Mouse (Mus musculus): Measurements from ENCODE around the gene Serpina3f. TPM values are rescaled to one million over a fixed set of nuclear protein-coding genes. Genes with fewer than 3 reads are reported as not detected.

Gene Serpina3f
- polyA plus RNA-seq (2015; fragmentation: Nextera tagmentation; extraction: Ambion mirVana), result 0.10 TPM in 1 of 2 replicates, not detected in the other

DNA sequence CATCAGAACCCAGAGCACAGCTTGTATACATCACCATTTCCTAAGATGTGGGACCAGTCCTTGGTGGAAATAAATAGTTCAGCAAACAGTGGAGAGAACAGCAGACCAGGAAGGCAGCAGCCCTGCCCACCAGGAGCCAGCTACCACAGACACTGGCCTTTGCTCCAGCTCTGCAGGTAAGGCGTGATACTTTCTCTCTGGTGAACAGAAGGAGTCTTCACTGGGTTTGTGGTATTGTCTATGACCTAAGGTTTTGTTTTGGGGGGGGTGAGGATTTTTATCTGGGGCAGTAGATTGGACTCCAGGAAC, at the start of gene Serpina3f:
Serpina3f (plus strand) TSS at position 100 of the 309 bp plus-strand sequence.
- WGBS, result 59% methylated on average over 1 of the region's 1 CpGs
- Histone ChIP-seq H3K9me3 (ENCODE audit: control insufficient read depth, low read length) (no peaks in the 10 kb centered on the region), H3K4me3 (ENCODE audit: low read length) (no peak within 1 kb of the TSS), H3K27me3 (replicated peaks; ENCODE audit: control insufficient read depth, insufficient read depth, low read length) (no peaks in the 10 kb centered on the region), H3K9ac (ENCODE audit: low read depth, low read length) (no peak within 1 kb of the TSS), H3K4me2 (ENCODE audit: low read length) (no peak within 1 kb of the TSS), H3K4me1 (ENCODE audit: control insufficient read depth, insufficient read depth, low read depth, low read length) (no peaks in the 10 kb centered on the region), H3K27ac (ENCODE audit: low read depth, low read length) (no peak within 1 kb of the TSS), H3K36me3 (ENCODE audit: control insufficient read depth, insufficient read depth, low read length) (no peaks in the 10 kb centered on the region)
- no peak for ATAC-seq

DNA sequence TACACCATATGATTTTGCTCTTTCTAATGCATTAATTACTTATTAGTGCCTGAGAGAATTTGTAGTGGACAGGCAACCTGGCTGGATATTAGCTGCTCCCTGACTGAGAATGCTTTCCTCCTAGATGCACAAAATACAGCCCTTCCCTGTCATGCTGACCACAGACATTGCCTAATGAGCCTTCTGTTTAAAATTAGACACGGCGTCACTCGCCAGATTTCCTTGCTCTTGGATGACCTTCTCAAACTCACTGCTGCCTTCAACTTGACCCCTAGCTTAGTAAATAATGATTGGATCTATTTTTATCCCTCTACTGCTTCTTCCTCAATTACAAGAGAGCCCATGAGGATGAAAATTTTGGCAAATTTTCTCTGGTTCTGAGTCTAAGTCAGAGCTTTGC, 39.6 kb upstream of the Serpina3f start:
- WGBS, result 68% methylated on average over 3 of the region's 3 CpGs
- Histone ChIP-seq H3K27me3 (replicated peaks; ENCODE audit: control insufficient read depth, insufficient read depth, low read length) (no peaks in the 10 kb centered on the region), H3K27ac (ENCODE audit: low read depth, low read length) (no peak overlapping the region), H3K4me2 (ENCODE audit: low read length) (no peak overlapping the region), H3K4me3 (ENCODE audit: low read length) (no peak overlapping the region), H3K4me1 (ENCODE audit: control insufficient read depth, insufficient read depth, low read depth, low read length) (no peaks in the 10 kb centered on the region), H3K9me3 (ENCODE audit: control insufficient read depth, low read length) (no peaks in the 10 kb centered on the region), H3K36me3 (ENCODE audit: control insufficient read depth, insufficient read depth, low read length) (no peaks in the 10 kb centered on the region), H3K9ac (ENCODE audit: low read depth, low read length) (no peak overlapping the region)
- ATAC-seq, result no peak

DNA sequence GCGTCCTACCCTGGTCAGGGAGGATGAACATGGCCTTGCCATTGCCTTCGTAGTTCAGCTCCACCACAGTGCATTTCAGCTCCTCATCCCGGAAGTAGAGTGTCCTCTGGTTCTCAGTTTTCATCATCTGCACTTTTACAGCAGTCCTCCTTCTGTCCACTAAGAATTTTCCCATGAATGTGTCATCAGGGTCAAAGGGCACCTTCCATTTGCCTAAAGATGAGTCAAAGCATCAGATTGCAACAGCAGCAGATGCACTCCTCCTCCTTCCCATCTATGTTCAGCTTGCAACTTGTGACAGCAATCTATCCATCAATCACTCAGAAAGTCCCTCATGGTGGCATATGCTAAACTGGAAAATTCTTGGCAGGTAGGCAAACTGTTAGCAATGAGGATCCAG, 38.7 kb upstream of the Serpina3f start:
- WGBS, result 85% methylated on average over 3 of the region's 3 CpGs
- Histone ChIP-seq H3K4me1 (ENCODE audit: control insufficient read depth, insufficient read depth, low read depth, low read length) (no peaks in the 10 kb centered on the region), H3K9me3 (ENCODE audit: control insufficient read depth, low read length) (no peaks in the 10 kb centered on the region), H3K36me3 (ENCODE audit: control insufficient read depth, insufficient read depth, low read length) (no peaks in the 10 kb centered on the region), H3K9ac (ENCODE audit: low read depth, low read length) (no peak overlapping the region), H3K27me3 (replicated peaks; ENCODE audit: control insufficient read depth, insufficient read depth, low read length) (no peaks in the 10 kb centered on the region), H3K4me2 (ENCODE audit: low read length) (no peak overlapping the region), H3K27ac (ENCODE audit: low read depth, low read length) (no peak overlapping the region), H3K4me3 (ENCODE audit: low read length) (no peak overlapping the region)
- no peak for ATAC-seq

DNA sequence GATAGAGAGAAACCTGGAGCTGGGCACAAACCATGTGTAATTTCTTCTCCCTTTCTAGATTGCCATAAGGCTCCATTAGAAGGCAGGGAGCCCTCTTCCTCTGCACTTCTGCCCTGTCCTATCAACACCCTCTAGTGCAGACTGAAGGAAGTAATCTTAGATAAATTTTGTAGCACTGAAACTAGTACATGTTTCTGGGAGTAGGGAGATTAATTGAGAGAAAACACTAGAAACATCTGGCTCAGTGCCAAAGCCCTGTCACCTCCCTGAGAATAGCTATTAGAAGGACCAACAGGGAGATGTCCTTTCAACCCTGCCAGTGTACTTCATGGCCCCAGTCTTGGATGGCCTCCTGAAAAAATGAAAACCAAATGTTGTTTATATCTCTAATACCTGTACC, 35.8 kb upstream of the Serpina3f start:
- Histone ChIP-seq H3K4me3 (ENCODE audit: low read length) (no peak overlapping the region), H3K27me3 (replicated peaks; ENCODE audit: control insufficient read depth, insufficient read depth, low read length) (no peaks in the 10 kb centered on the region), H3K4me2 (ENCODE audit: low read length) (no peak overlapping the region), H3K9ac (ENCODE audit: low read depth, low read length) (no peak overlapping the region), H3K36me3 (ENCODE audit: control insufficient read depth, insufficient read depth, low read length) (no peaks in the 10 kb centered on the region), H3K4me1 (ENCODE audit: control insufficient read depth, insufficient read depth, low read depth, low read length) (no peaks in the 10 kb centered on the region), H3K9me3 (ENCODE audit: control insufficient read depth, low read length) (no peaks in the 10 kb centered on the region), H3K27ac (ENCODE audit: low read depth, low read length) (no peak overlapping the region)
- no peak for ATAC-seq

DNA sequence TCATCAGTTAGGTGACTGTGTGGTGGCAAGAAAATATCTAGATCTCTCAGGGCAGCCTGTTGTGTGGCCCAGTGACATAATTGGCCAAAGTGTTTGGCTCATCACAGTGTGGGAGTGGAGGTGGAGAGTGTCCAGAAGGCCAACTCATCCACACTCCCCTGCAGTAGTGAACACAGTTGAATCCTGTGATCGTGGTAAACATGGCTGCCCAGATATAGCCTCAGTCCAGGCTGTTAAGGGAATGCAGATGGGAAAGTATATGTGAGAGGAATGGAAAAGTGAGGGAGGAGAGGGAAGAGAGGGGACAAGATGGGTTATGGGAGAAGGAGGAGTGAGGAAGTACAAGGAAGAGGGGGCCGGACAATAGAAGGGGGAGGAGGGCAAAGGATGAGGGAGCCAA, 35.4 kb upstream of the Serpina3f start:
- Histone ChIP-seq H3K27me3 (replicated peaks; ENCODE audit: control insufficient read depth, insufficient read depth, low read length) (no peaks in the 10 kb centered on the region), H3K9me3 (ENCODE audit: control insufficient read depth, low read length) (no peaks in the 10 kb centered on the region), H3K9ac (ENCODE audit: low read depth, low read length) (no peak overlapping the region), H3K4me1 (ENCODE audit: control insufficient read depth, insufficient read depth, low read depth, low read length) (no peaks in the 10 kb centered on the region), H3K4me3 (ENCODE audit: low read length) (no peak overlapping the region), H3K27ac (ENCODE audit: low read depth, low read length) (no peak overlapping the region), H3K36me3 (ENCODE audit: control insufficient read depth, insufficient read depth, low read length) (no peaks in the 10 kb centered on the region), H3K4me2 (ENCODE audit: low read length) (no peak overlapping the region)
- ATAC-seq, result no peak
- 87% methylated on average over 2 of the region's 2 CpGs for WGBS

DNA sequence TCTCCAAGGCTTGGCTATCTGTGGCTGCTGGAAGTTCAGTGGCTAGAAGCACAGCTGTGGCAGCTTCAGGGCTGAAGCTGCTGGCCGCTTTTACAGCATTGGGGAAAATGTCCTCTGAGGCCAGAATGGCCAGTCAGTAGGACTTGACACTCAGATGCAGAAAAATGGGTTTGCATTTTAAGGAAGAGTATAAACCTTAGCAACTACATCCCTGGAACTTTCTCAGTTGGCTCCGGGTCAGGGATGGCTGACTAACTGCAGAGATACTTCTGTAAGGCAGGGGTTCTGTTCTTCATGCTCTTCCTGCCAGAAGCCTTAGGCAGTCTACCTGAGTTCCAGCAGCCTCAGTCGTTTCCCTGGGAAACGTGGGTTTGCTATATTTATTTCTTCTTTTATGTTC, 29.3 kb upstream of the Serpina3f start:
- H3K36me3 ChIP-seq (ENCODE audit: control insufficient read depth, insufficient read depth, low read length), result no peaks in the 10 kb centered on the region
- no peaks in the 10 kb centered on the region for H3K27me3 ChIP-seq (replicated peaks; ENCODE audit: control insufficient read depth, insufficient read depth, low read length)
- no peak for ATAC-seq
- no peak overlapping the region for H3K27ac ChIP-seq (ENCODE audit: low read depth, low read length)
- no peaks in the 10 kb centered on the region for H3K4me1 ChIP-seq (ENCODE audit: control insufficient read depth, insufficient read depth, low read depth, low read length)
- H3K9me3 ChIP-seq (ENCODE audit: control insufficient read depth, low read length), result no peaks in the 10 kb centered on the region
- 81% methylated on average over 4 of the region's 4 CpGs for WGBS
- no peak overlapping the region for H3K9ac ChIP-seq (ENCODE audit: low read depth, low read length)
- H3K4me3 ChIP-seq (ENCODE audit: low read length), result no peak overlapping the region
- no peak overlapping the region for H3K4me2 ChIP-seq (ENCODE audit: low read length)

DNA sequence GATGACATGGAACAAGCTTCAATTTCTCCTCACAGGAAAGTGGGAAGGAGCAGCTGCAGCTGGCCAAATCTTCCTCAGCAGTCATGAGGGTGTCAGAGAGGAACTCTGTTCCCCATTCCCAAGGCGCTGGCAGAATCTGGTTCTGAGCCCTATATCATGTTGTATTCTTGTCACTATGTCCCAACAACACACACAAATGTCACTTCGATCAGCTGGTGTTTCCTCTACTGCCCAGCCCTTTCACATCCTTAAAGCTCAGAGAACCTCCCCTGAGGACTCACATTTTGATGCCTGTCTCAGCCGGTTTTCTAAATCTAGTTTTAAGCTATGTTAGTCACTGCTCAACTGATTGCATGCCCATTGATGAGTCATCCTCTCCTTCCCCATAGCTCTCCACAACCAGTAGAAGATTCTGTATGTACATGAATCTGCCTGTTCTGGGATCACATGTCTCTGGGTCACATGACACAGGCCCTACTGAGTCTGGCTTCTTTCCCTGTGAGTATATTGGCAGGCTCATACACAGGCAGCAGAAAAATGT, 28.2 kb upstream of the Serpina3f start:
- no peak overlapping the region for H3K27ac ChIP-seq (ENCODE audit: low read depth, low read length)
- H3K9me3 ChIP-seq (ENCODE audit: control insufficient read depth, low read length), result no peaks in the 10 kb centered on the region
- no peak overlapping the region for H3K9ac ChIP-seq (ENCODE audit: low read depth, low read length)
- H3K27me3 ChIP-seq (replicated peaks; ENCODE audit: control insufficient read depth, insufficient read depth, low read length), result no peaks in the 10 kb centered on the region
- H3K4me1 ChIP-seq (ENCODE audit: control insufficient read depth, insufficient read depth, low read depth, low read length), result no peaks in the 10 kb centered on the region
- no peak overlapping the region for H3K4me2 ChIP-seq (ENCODE audit: low read length)
- H3K36me3 ChIP-seq (ENCODE audit: control insufficient read depth, insufficient read depth, low read length), result no peaks in the 10 kb centered on the region
- no peak for ATAC-seq
- 82% methylated on average over 3 of the region's 3 CpGs for whole genome bisulfite sequencing
- H3K4me3 ChIP-seq (ENCODE audit: low read length), result no peak overlapping the region

DNA sequence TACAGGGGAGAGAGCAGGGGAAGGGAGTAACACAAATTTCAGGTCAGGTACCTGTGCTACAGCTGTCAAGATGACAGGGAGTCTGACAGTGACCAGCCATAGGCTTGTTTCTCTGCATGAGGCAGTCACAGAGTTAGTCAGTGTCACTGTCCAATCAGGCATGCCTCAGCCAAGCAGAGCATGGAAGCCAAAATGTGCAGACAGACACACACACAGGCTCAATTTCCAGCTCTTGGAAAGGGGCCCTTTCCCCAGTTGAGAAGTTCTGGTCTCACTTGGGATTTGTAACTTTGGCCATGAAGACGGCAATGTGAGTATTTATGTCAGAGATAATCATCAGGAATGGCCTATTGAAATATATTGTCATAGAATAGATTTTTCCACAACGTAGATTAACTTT, 25.1 kb upstream of the Serpina3f start:
- no peak for ATAC-seq
- H3K36me3 ChIP-seq (ENCODE audit: control insufficient read depth, insufficient read depth, low read length), result no peaks in the 10 kb centered on the region
- no peaks in the 10 kb centered on the region for H3K4me1 ChIP-seq (ENCODE audit: control insufficient read depth, insufficient read depth, low read depth, low read length)
- no peak overlapping the region for H3K4me3 ChIP-seq (ENCODE audit: low read length)
- no peak overlapping the region for H3K9ac ChIP-seq (ENCODE audit: low read depth, low read length)
- no peak overlapping the region for H3K4me2 ChIP-seq (ENCODE audit: low read length)
- H3K27ac ChIP-seq (ENCODE audit: low read depth, low read length), result no peak overlapping the region
- H3K27me3 ChIP-seq (replicated peaks; ENCODE audit: control insufficient read depth, insufficient read depth, low read length), result no peaks in the 10 kb centered on the region
- H3K9me3 ChIP-seq (ENCODE audit: control insufficient read depth, low read length), result no peaks in the 10 kb centered on the region
- WGBS, result 74% methylated on average over 2 of the region's 2 CpGs

DNA sequence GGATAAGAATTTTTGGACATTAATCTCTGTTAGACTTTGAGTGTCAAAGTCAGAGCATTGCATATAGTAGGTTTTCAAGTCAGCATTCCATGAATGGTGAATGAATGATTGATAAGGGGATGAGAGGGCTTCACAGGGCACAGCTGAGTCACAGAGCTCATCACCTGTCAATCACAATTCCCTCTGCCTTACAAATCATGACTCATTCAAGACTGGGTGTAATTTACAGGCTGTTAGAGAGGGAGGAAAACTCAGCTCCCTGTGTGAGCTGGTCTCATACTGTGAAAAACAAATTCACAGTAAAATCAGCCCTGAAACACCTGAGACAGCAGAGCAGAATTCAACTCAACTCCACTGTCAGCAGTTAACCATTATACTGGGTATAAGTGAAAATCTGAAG, 23.5 kb upstream of the Serpina3f start:
- H3K9me3 ChIP-seq (ENCODE audit: control insufficient read depth, low read length), result no peaks in the 10 kb centered on the region
- H3K4me1 ChIP-seq (ENCODE audit: control insufficient read depth, insufficient read depth, low read depth, low read length), result no peaks in the 10 kb centered on the region
- no peak overlapping the region for H3K9ac ChIP-seq (ENCODE audit: low read depth, low read length)
- H3K36me3 ChIP-seq (ENCODE audit: control insufficient read depth, insufficient read depth, low read length), result no peaks in the 10 kb centered on the region
- no peak overlapping the region for H3K4me3 ChIP-seq (ENCODE audit: low read length)
- no peak for ATAC-seq
- H3K27ac ChIP-seq (ENCODE audit: low read depth, low read length), result no peak overlapping the region
- H3K27me3 ChIP-seq (replicated peaks; ENCODE audit: control insufficient read depth, insufficient read depth, low read length), result no peaks in the 10 kb centered on the region
- H3K4me2 ChIP-seq (ENCODE audit: low read length), result no peak overlapping the region

DNA sequence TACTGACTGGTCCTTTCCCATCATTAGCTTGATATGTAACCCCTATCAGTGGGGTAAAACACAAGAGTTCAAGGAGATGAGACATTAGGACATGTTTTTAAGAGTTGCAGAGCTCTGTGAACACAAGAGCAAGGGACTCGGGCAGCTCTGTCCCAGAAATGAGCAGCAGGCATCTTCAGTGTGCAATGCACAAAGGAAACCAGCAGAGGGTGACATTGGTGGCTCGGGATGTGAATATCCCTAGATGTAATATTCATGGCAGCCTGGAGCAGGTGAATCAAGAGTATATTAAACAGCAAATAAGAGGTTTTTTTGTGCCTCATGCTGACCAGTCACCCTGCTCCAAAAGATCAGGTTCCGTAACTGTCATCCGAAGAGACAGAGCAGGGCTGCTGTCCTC, 5.2 kb upstream of the Serpina3f start:
- Histone ChIP-seq H3K27ac (ENCODE audit: low read depth, low read length) (no peak overlapping the region), H3K27me3 (replicated peaks; ENCODE audit: control insufficient read depth, insufficient read depth, low read length) (no peaks in the 10 kb centered on the region), H3K36me3 (ENCODE audit: control insufficient read depth, insufficient read depth, low read length) (no peaks in the 10 kb centered on the region), H3K9ac (ENCODE audit: low read depth, low read length) (no peak overlapping the region), H3K4me3 (ENCODE audit: low read length) (no peak overlapping the region), H3K4me2 (ENCODE audit: low read length) (no peak overlapping the region), H3K4me1 (ENCODE audit: control insufficient read depth, insufficient read depth, low read depth, low read length) (no peaks in the 10 kb centered on the region), H3K9me3 (ENCODE audit: control insufficient read depth, low read length) (no peaks in the 10 kb centered on the region)
- 85% methylated on average over 4 of the region's 4 CpGs for WGBS
- no peak for ATAC-seq

All from hindbrain, embryonic 16.5 days (tissue).